Mouse (Mus musculus) right cerebral cortex, adult 18-20 months (tissue): ENCODE measurements at regions not wholly inside any gene's neighbourhood (a gene's known extent, or its start where the extent isn't known, plus 50 kb on each side); places are given as distances from the start of the nearest gene placed in this dataset.

Experiments used
- DNase-seq: peaks from one replicate; pipeline ENCODE4 v3.0.0; 2022; ENCODE audit warnings: mixed read lengths

DNA sequence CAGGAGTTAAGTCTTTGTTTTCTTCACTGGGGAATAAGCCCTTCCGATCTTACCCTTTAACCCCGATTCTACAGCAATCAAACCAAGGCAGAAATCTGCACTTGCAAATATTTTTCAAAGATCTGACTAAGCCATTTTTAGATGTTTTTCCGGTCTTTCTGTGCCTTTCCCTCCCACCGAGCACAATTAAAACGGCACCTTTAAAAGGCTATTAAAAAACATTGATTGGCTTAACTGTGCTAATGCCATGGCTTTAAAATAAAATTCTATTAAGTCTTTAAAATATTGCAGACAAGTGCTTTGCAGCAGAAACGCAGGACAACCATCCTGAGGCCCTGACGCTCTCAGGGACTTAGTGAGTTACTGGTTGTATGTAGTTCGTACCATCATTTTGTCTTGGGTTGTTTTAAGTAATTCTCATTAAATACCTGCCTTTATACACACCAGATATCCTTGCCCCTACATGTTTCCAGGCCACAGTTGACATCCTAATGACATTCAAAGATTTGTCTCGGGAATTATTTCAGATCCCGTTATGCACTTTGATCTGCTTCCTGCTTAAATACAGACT is 197.6 kb upstream of the Hnrnpa3 start:
- DNase-seq: no peak

- no peak for DNase-seq
These were observed 196.9 kb upstream of the Hnrnpa3 start for GRCm38 (mm10) chr2:75462030-75462671.

DNA sequence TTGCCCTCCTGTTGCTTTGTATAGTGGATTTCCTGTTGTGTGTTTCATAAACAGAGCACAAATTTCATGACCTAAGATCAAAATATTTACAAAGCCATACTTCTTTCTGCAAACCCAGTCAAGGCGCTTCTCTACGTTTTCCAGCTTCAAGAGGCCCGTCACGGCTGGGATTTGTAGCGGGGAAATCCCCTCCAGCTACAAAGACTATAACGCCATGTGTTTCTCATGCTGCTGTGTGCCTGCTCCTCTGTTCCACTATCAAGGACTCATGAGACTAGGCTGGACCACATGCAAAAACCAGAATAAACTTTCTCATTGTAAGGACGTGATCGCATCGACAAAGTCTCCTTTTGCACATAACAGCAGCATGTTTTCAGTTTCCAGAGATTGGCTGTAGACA is 196.0 kb upstream of the Hnrnpa3 start:
- no peak for DNase-seq

DNA sequence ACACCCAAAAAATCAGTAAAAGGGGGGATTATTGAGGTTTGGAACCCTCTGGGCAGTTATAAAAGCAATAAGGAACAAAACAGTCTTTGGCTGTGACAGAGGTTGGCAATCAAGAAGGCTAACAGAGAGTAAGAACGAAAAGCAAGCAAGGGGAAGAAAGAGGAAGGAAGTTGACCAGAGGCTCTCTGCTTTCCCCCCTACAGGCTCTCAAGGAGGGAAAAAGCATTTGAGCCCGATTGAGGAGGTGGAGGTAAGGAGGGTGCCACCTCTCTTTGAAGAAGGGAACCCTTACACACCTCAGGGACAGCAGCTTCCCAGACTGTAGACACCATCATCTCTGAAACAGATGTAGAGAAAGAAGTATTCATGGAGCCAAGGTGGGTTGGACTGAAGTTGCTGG is 194.6 kb upstream of the Hnrnpa3 start:
- no peak for DNase-seq

DNA sequence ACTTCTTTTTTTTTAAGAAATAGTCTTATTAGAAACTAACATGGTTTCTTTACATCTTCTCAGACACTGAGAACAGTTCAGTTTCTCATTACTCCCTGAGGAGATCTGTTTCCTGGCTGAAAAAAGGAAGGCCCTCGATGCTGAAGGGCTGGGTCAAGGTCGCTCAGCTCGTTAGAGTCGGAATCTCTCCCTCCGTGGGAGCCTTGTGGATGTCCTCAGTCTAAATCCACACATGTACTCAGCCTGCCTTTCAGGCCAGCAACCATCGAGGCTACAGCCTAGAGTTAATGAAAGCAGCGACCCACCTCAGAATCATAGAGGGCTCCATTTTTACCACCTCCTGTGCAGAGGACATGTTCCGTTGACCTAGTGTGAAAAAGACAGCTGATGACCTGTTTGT is 190.2 kb upstream of the Hnrnpa3 start:
- no peak for DNase-seq

DNA sequence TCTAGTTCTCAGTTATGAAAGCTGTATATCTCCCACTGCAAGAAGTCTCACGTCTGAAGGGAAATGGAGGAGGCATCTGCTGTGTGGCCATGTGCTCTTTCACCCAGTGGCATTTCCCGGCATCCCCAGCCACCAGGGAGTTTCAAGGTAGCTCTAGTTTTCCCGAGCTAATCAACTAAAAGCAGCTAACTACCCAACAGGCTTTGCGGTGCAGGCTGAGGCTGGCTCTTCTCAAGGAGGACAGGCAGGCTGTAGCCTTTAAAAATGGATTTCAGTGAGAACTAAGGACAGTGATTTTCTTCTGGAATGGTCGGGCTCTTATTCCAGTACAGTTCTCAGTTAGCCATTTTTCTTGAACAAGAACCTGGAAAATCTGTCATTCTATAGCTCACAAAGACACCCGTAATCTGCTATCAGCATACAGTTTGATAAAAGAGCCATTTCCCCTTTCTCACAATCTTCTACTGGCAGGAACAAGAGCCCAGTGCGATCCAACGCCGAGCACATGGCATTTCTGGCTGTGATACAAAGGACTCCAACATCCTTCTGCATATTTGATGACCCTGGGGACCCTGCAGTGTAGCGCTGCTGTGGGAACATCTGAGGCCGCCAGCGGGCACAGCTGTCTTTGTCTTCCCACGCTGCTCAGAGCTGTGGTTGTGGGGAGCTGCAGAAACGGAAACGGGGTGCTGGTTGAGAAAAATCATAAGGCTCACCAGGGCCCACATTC is 188.9 kb upstream of the Hnrnpa3 start:
- DNase-seq: peak; percentile 52

- no peak for DNase-seq
These were observed 188.4 kb upstream of the Hnrnpa3 start for GRCm38 (mm10) chr2:75470688-75471054.

DNA sequence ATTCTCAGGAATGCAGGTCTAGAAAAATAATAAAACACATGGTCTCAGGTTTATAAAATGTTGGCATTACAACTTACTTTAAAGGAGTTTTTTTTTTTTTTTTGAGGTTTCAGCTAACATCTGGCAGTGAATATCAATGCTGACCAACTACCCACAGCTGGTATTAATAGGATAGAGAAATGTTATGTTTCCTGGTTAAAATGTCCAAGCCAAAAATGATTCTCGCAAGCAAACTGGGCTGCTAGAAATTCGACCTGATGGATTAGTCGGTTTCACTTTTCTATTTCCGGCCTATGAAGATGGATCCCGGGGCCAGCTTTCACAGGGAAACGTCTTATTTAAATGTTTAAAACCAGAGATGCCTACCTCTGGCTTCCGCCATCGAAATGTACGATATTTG is 186.6 kb upstream of the Hnrnpa3 start:
- no peak for DNase-seq

DNA sequence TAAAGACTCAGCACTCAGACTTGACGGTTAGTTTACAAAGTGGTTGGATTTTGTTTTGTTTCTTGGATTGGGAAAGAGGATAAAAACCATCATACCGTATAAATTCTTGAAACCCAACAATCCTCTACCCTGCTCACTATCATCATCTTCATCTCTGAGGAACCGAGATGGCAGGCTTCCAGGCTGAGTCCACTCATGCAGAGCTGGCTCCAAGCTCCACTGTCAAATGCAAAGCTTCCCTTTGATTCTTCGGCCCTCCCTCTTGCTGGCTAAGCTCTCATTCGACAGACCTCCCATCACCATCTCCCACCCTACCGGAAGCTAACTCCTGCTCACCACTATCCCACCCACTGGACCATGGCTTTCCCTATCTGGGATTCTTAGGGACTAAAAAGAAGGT is 184.6 kb upstream of the Hnrnpa3 start:
- DNase-seq: no peak

DNA sequence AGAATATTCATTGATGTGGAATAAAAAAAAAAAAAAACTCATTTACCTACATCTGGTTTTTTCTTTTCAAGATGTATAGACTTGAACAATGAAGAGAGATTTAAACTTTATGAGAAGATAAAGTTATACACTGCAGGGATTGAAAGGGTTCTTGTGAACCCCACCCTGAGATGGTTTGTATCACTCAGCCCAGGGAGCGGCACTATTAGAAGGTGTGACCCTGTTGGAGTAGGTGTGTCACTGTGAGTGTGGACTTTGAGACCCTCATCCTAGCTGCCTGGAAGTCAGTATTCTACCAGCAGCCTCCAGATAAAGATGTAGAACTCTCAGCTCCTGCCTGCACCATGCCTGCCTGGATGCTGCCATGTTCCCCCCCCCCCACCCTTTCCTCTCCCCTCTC is 182.7 kb upstream of the Hnrnpa3 start:
- DNase-seq: no peak

DNA sequence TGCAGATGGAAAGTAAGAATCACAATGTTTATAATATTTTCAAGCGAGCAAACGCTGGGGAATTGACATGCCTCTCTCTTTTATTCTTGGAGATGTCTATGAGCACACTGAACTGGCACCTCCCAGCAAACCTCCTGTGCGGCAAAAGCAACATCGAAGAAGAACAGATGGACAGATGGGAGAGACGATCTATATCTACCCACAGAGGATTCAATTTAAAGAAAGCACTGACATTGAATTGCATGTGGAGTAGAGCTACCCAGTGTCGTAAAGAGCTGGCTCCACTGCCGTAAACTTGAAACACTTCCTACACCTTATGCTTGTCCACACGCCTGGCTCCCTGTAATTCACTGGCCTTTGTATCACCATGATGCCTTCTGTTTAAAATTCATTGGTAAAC is 182.0 kb upstream of the Hnrnpa3 start:
- DNase-seq: peak; percentile 21

DNA sequence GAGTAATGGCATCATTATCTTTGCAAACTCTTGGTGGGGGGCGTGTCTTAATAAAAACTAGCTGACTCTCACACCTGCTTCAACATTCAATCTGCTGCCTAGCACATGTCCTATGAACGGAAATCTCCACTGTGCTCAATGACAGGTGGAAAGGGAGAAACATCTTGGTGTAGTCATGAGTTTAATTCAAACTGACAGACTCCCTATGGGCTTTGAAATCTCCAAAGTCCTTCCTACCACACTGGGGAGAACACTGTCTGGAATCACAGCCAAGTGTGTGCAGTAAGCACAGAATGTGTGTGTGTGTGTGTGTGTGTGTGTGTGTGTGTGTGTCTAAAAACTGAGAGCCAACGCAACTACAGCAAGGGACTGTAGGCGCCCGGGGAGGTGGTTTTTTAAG is 179.5 kb upstream of the Hnrnpa3 start:
- DNase-seq: no peak

- peak; percentile 5 for DNase-seq
These were observed 177.2 kb upstream of the Hnrnpa3 start for GRCm38 (mm10) chr2:75481863-75482262.

GRCm38 (mm10) chr2:75482484-75482883 is 176.6 kb upstream of the Hnrnpa3 start:
- no peak for DNase-seq

DNA sequence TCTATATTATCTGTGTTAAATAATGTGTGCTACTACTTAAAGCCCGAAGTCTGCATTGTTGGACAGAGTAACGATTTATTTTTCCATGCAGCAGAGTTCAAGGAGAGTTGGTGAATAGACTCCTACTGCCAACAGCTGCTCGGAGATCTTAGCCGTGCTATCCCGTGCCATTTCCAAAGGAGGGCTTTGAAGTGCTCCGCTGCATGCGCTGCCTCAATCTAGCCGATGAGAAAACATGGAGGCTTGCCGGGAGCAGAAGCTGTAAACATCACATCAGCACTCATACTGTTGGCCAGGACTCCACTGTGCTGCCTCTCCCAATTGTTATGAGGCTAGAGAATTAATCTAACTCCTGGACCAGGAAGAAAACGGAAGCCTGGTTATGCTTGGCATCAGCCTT is 174.1 kb upstream of the Hnrnpa3 start:
- no peak for DNase-seq

DNA sequence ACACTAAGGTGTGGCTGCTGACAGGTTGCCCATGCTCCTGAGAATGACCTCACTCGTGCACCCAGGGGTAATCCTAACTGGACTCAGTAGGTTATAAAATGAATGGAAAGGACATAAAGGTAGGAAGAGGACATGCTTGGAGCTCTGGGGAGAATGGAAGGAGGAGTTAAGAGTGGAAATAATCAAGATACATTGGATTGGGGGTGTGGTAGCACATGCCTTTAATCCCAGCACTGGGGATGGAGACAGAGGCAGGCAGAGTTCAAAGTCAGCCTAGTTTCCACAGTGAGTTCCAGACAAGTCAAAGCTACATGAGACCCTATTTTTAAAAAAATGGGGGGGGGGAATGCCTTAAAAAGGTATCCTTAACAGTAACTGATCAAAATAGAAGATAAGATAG is 167.9 kb upstream of the Hnrnpa3 start:
- DNase-seq: no peak

DNA sequence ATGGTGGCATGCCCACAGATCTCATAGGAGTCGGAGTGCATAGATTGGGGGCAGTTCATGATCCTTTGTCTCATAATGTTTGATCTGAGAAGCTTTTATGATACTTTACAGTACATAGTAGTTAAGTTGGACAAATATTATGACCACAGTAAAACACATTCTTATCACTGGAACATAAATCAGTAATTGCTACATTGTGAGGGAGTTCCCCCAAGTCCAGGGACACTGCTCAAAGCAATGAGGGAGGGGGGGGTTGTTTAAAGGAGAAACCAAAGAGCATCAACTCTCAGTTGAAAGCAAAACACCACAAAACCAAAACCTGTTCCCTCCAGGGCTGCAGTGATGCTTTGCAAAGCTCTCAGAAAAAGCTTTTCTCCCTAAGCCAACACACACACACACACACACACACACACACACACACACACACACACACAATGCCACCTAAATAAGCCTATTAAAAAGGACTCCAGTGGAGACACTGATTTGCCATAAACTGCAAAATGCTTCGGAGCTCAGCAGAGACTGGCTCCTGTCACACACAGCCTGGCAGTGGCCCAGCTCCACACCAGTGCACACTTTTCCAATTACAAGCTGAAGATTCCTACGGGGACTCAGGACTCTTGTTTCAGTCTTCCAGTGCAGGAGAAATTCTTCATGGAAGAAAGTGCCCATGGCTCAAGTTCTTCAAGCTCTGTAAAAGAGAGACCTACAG is 167.1 kb upstream of the Hnrnpa3 start:
- DNase-seq: no peak

GRCm38 (mm10) chr2:75492501-75492898 is 166.6 kb upstream of the Hnrnpa3 start:
- no peak for DNase-seq

DNA sequence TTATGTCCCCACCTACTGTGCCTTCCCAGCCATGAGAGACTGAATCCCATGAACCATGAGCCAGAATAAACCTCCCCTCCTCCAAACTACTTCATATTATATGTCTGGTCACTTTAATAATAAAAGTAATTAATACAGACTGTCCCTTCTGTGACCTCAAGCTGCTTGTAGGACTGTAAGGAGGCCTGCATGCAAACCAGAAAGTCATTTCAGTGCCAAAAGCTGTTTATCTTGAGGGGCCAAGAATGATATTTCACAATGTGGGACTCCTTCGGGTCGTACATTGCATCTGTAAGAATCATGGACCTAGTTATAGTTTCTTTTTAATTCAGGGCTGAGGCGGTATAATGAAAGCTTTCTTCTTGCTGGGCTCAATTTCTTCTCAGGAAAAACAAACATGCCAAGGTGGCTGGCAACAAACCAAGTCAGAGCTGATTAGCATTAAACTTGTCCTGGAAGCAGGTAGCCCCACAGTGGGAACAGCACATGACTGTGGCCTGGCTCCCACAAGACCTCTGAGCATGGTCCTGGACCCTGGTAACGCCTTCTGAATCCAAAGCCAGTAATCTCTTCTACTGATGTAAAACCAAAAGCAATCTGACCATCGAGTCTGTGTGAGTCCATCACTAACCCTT is 162.3 kb upstream of the Hnrnpa3 start:
- DNase-seq: no peak

DNA sequence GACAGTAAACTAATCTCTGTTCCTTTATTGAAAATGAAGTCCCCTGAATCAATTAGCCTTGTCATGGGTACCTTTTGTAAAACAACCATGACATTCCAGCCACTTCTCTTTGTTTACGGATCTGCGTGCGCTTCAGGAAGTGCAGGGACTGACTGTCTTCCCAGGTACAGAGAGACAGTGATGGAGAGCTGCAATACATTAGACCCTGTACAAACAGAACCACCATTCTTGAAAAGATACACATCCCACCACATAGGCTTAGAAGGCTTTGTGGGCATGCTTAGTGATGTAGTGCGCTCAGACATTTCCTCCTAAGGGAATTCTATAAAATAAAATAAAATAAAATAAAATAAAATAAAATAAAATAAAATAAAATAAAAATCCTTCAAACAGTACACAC is 148.8 kb upstream of the Hnrnpa3 start:
- no peak for DNase-seq

DNA sequence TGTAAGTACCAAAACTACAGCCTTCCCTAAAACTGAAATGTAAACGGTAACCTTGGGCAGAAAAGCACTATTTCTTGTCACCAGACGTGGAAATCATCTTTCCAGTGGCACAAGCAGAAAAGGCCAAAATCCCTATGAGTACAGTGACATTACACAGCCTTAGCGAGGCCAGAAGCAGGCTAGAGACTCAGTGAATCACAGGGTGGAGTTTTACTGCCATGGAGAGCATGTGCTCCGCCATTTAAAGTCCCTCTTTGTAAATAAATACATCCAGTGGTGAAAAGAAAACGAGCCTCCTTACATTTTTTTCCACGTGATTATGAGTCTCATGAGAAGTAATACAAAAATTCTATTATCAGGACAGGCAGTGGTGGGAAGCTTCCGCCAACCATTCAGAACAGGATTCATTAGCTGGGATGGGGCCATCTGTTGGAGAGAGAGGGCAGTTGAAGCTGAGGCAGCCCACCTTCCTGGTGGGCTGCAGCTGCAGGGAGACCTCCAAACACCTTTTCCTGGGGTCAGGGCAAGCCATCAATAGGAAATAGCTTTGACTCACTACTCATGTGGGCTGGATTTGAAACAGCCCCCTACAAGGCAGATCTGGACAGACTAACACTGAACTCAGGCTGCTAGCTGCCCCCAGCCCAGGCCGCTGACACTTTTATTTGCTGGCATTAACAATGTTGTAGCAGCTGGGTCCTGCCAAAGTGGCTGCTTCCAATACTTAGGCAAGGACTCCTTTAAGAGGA is 146.5 kb upstream of the Hnrnpa3 start:
- no peak for DNase-seq

GRCm38 (mm10) chr2:75514171-75514570 is 144.9 kb upstream of the Hnrnpa3 start:
- DNase-seq: no peak

GRCm38 (mm10) chr2:75516223-75516622 is 142.8 kb upstream of the Hnrnpa3 start:
- DNase-seq: no peak
